Mouse (Mus musculus) embryonic facial prominence, embryonic 15.5 days (tissue): ENCODE measurements around the gene Cbr2. TPM values are rescaled to one million over a fixed set of nuclear protein-coding genes. Genes with fewer than 3 reads are reported as not detected.

Experiments
- ATAC-seq: fragments of 200-750 bp; cut with Nextera tagmentation; 2 replicates; pipeline ENCODE4 v1.8.0; 2017; ENCODE audit warnings: low read depth, moderate TSS enrichment; ENCODE audit not compliant: insufficient number of reproducible peaks, low FRiP score, low TSS enrichment
- H3K27ac ChIP-seq: fragments of 300-500 bp; sonication (generic); replicated peaks from 2 replicates; pipeline ENCODE4 v1.5.1; 2015; ENCODE audit warnings: mild to moderate bottlenecking, inconsistent platforms
- H3K27me3 ChIP-seq: fragments of 300-500 bp; sonication (generic); 2 replicates; pipeline ENCODE4 v1.6.1; 2015; ENCODE audit warnings: inconsistent platforms
- H3K36me3 ChIP-seq: fragments of 300-500 bp; sonication (generic); 2 replicates; pipeline ENCODE4 v1.6.1; 2015; ENCODE audit warnings: mild to moderate bottlenecking, inconsistent platforms
- H3K4me1 ChIP-seq: fragments of 300-500 bp; sonication (generic); 2 replicates; pipeline ENCODE4 v1.6.1; 2015; ENCODE audit warnings: inconsistent platforms
- H3K4me2 ChIP-seq: fragments of 300-500 bp; sonication (generic); replicated peaks from 2 replicates; pipeline ENCODE4 v1.6.1; 2015; ENCODE audit warnings: mild to moderate bottlenecking, inconsistent platforms
- H3K4me3 ChIP-seq: fragments of 300-500 bp; sonication (generic); replicated peaks from 2 replicates; pipeline ENCODE4 v1.5.1; 2015; ENCODE audit warnings: mild to moderate bottlenecking, inconsistent platforms
- H3K9ac ChIP-seq: fragments of 300-500 bp; sonication (generic); 2 replicates; pipeline ENCODE4 v1.6.1; 2015; ENCODE audit warnings: inconsistent platforms
- H3K9me3 ChIP-seq: fragments of 300-500 bp; sonication (generic); replicated peaks from 2 replicates; pipeline ENCODE4 v1.6.1; 2016; ENCODE audit warnings: inconsistent platforms
- WGBS: fragments of 180-500 bp; shearing (Covaris S2); methylation state at CpG from one replicate; pipeline ENCODE4 v1.1.7; 2015; 5-methylcytosine and 5-hydroxymethylcytosine counted together
- polyA plus RNA-seq: library from polyadenylated mRNA; unstranded; fragments of >200 nt; fragmentation: Nextera tagmentation; extraction: Ambion mirVana; gene quantifications from 2 replicates; pipeline ENCODE4 v1.2.1, GENCODE M21; 2015

The Cbr2 gene
- polyA plus RNA-seq, 1 experiment from 2014 or later = 315 TPM

GRCm38 (mm10) chr11:120710672-120711071 lies 21.2 kb downstream of the Cbr2 start:
- Histone ChIP-seq H3K27ac (peak overlapping the region; percentile 48; the same call in 1 of the 2 replicates), H3K27me3 (no peaks in the 10 kb centered on the region), H3K4me2 (no peak overlapping the region), H3K36me3 (peaks cover 16% of the 10 kb centered on the region), H3K4me3 (no peak overlapping the region), H3K9me3 (no peaks in the 10 kb centered on the region), H3K4me1 (peaks cover 78% of the 10 kb centered on the region), H3K9ac (no peak overlapping the region)
- WGBS = 62% methylated on average over 5 of the region's 5 CpGs
- no peak for ATAC-seq

GRCm38 (mm10) chr11:120709551-120709950 lies 22.4 kb downstream of the Cbr2 start:
- H3K9ac ChIP-seq = no peak overlapping the region
- peaks cover 9% of the 10 kb centered on the region for H3K36me3 ChIP-seq
- H3K4me2 ChIP-seq = no peak overlapping the region
- peak overlapping the region; percentile 48; the same call in 1 of the 2 replicates for H3K27ac ChIP-seq
- no peak for ATAC-seq
- peaks cover 79% of the 10 kb centered on the region for H3K4me1 ChIP-seq
- WGBS = 68% methylated on average over 2 of the region's 2 CpGs
- H3K4me3 ChIP-seq = no peak overlapping the region
- no peaks in the 10 kb centered on the region for H3K9me3 ChIP-seq
- no peaks in the 10 kb centered on the region for H3K27me3 ChIP-seq

- H3K4me3 ChIP-seq = no peak overlapping the region
- no peak overlapping the region for H3K9ac ChIP-seq
- no peaks in the 10 kb centered on the region for H3K9me3 ChIP-seq
- ATAC-seq = no peak
- peaks cover 9% of the 10 kb centered on the region for H3K36me3 ChIP-seq
- H3K4me1 ChIP-seq = peaks cover 82% of the 10 kb centered on the region
- 30% methylated on average over 5 of the region's 5 CpGs for WGBS
- peak overlapping the region; percentile 76 for H3K27ac ChIP-seq
- no peaks in the 10 kb centered on the region for H3K27me3 ChIP-seq
- no peak overlapping the region for H3K4me2 ChIP-seq
Measured at GRCm38 (mm10) chr11:120707969-120708368, 23.9 kb downstream of the Cbr2 start.

- Histone ChIP-seq H3K9me3 (no peaks in the 10 kb centered on the region), H3K4me3 (no peak overlapping the region), H3K9ac (no peak overlapping the region), H3K4me2 (no peak overlapping the region), H3K27ac (peak overlapping the region; percentile 76), H3K4me1 (peaks cover 75% of the 10 kb centered on the region), H3K27me3 (no peaks in the 10 kb centered on the region), H3K36me3 (peaks cover 13% of the 10 kb centered on the region)
- peak; percentile 13; the same call in 1 of the 2 replicates for ATAC-seq
- 12% methylated on average over 11 of the region's 12 CpGs for WGBS
Measured at GRCm38 (mm10) chr11:120707225-120707624, 24.7 kb downstream of the Cbr2 start.

GRCm38 (mm10) chr11:120706120-120706519 lies 25.8 kb downstream of the Cbr2 start:
- H3K4me1 ChIP-seq = peaks cover 70% of the 10 kb centered on the region
- peak overlapping the region; percentile 76; the same call in 1 of the 2 replicates for H3K27ac ChIP-seq
- no peak overlapping the region for H3K9ac ChIP-seq

GRCm38 (mm10) chr11:120704486-120705325 lies 27.2 kb downstream of the Cbr2 start:
- peaks cover 63% of the 10 kb centered on the region for H3K4me1 ChIP-seq

More at GRCm38 (mm10) chr11:120706120-120706519, 25.8 kb downstream of the Cbr2 start:
- peaks cover 22% of the 10 kb centered on the region for H3K36me3 ChIP-seq
- H3K4me3 ChIP-seq = no peak overlapping the region
- H3K9me3 ChIP-seq = no peaks in the 10 kb centered on the region
- no peak for ATAC-seq
- no peak overlapping the region for H3K4me2 ChIP-seq
- H3K27me3 ChIP-seq = no peaks in the 10 kb centered on the region
- WGBS = 68% methylated on average over 5 of the region's 5 CpGs

GRCm38 (mm10) chr11:120703696-120704454 lies 28.0 kb downstream of the Cbr2 start:
- no peaks in the 10 kb centered on the region for H3K27me3 ChIP-seq
- no peak overlapping the region for H3K9ac ChIP-seq
- WGBS = 34% methylated on average over 15 of the region's 15 CpGs
- no peak overlapping the region for H3K4me2 ChIP-seq
- peaks cover 56% of the 10 kb centered on the region for H3K4me1 ChIP-seq
- no peak overlapping the region for H3K4me3 ChIP-seq
- peaks cover 14% of the 10 kb centered on the region; the same call in 1 of the 2 replicates for H3K36me3 ChIP-seq
- no peak; the same call in 1 of the 2 replicates for ATAC-seq
- H3K27ac ChIP-seq = peak overlapping the region; percentile 59; the same call in 1 of the 2 replicates
- no peaks in the 10 kb centered on the region for H3K9me3 ChIP-seq

More at GRCm38 (mm10) chr11:120704486-120705325, 27.2 kb downstream of the Cbr2 start:
- no peaks in the 10 kb centered on the region for H3K27me3 ChIP-seq
- H3K9me3 ChIP-seq = no peaks in the 10 kb centered on the region
- H3K4me3 ChIP-seq = no peak overlapping the region
- peak overlapping the region; percentile 59; the same call in 1 of the 2 replicates for H3K27ac ChIP-seq
- no peak overlapping the region for H3K4me2 ChIP-seq
- 21% methylated on average over 8 of the region's 8 CpGs for WGBS
- ATAC-seq = no peak
- H3K9ac ChIP-seq = no peak overlapping the region
- peaks cover 14% of the 10 kb centered on the region; the same call in 1 of the 2 replicates for H3K36me3 ChIP-seq

GRCm38 (mm10) chr11:120697741-120698140 lies 34.2 kb downstream of the Cbr2 start:
- H3K9me3 ChIP-seq = no peaks in the 10 kb centered on the region
- peaks cover 23% of the 10 kb centered on the region for H3K4me1 ChIP-seq
- 44% methylated on average over 10 of the region's 10 CpGs for WGBS
- peaks cover 28% of the 10 kb centered on the region for H3K36me3 ChIP-seq
- H3K27me3 ChIP-seq = no peaks in the 10 kb centered on the region
- H3K27ac ChIP-seq = peak overlapping the region; percentile 34
- H3K9ac ChIP-seq = no peak overlapping the region
- no peak; the same call in 1 of the 2 replicates for ATAC-seq
- no peak overlapping the region for H3K4me3 ChIP-seq
- H3K4me2 ChIP-seq = no peak overlapping the region

GRCm38 (mm10) chr11:120696568-120696967 lies 35.3 kb downstream of the Cbr2 start:
- no peaks in the 10 kb centered on the region for H3K27me3 ChIP-seq
- ATAC-seq = no peak
- H3K9me3 ChIP-seq = no peaks in the 10 kb centered on the region
- H3K4me2 ChIP-seq = no peak overlapping the region
- WGBS = 94% methylated on average over 6 of the region's 6 CpGs
- H3K27ac ChIP-seq = no peak overlapping the region
- H3K4me3 ChIP-seq = no peak overlapping the region
- H3K36me3 ChIP-seq = peaks cover 20% of the 10 kb centered on the region
- H3K9ac ChIP-seq = no peak overlapping the region
- H3K4me1 ChIP-seq = peaks cover 23% of the 10 kb centered on the region

- Histone ChIP-seq H3K27ac (peak overlapping the region; percentile 63; the same call in 1 of the 2 replicates), H3K4me1 (peaks cover 23% of the 10 kb centered on the region), H3K27me3 (no peaks in the 10 kb centered on the region), H3K36me3 (peaks cover 16% of the 10 kb centered on the region), H3K4me2 (no peak overlapping the region), H3K9me3 (no peaks in the 10 kb centered on the region), H3K4me3 (no peak overlapping the region), H3K9ac (no peak overlapping the region)
- WGBS = 40% methylated on average over 12 of the region's 12 CpGs
- no peak for ATAC-seq
Measured at GRCm38 (mm10) chr11:120695641-120696040, 36.3 kb downstream of the Cbr2 start.

- H3K9ac ChIP-seq = no peak overlapping the region
Measured at GRCm38 (mm10) chr11:120695184-120695583, 36.7 kb downstream of the Cbr2 start.

More at GRCm38 (mm10) chr11:120695184-120695583, 36.7 kb downstream of the Cbr2 start:
- no peaks in the 10 kb centered on the region for H3K9me3 ChIP-seq
- no peaks in the 10 kb centered on the region for H3K27me3 ChIP-seq
- WGBS = 10% methylated on average over 4 of the region's 4 CpGs
- peaks cover 23% of the 10 kb centered on the region for H3K4me1 ChIP-seq
- no peak overlapping the region for H3K4me3 ChIP-seq
- peaks cover 20% of the 10 kb centered on the region for H3K36me3 ChIP-seq
- H3K4me2 ChIP-seq = no peak overlapping the region
- ATAC-seq = peak; percentile 65; the same call in 1 of the 2 replicates
- H3K27ac ChIP-seq = peak overlapping the region; percentile 63
